Mouse (Mus musculus) heart, embryonic 15.5 days (tissue): ENCODE results near the gene Incenp. TPM values are rescaled to one million over a fixed set of nuclear protein-coding genes. Genes with fewer than 3 reads are reported as not detected.
"Not testable (repeated sequence)": the region's sequence is repeated elsewhere in the genome, so short reads cannot be mapped to it uniquely, and the experiment has no call there.

Experiments
- ATAC-seq: fragments of 200-750 bp; cut with Nextera tagmentation; replicated peaks from 2 replicates; pipeline ENCODE4 v1.8.0; 2017; ENCODE audit warnings: low read depth, moderate TSS enrichment; ENCODE audit not compliant: insufficient number of reproducible peaks, insufficient read depth, low FRiP score
- H3K27ac ChIP-seq: fragments of 300-500 bp; sonication (generic); 2 replicates; pipeline ENCODE4 v1.5.1; 2015; ENCODE audit warnings: mild to moderate bottlenecking, inconsistent platforms
- H3K27me3 ChIP-seq: fragments of 300-500 bp; sonication (generic); 2 replicates; pipeline ENCODE4 v1.6.1; 2015; ENCODE audit warnings: inconsistent platforms
- H3K36me3 ChIP-seq: fragments of 300-500 bp; sonication (generic); 2 replicates; pipeline ENCODE4 v1.6.1; 2015; ENCODE audit warnings: mild to moderate bottlenecking, inconsistent platforms
- H3K4me1 ChIP-seq: fragments of 300-500 bp; sonication (generic); replicated peaks from 2 replicates; pipeline ENCODE4 v1.6.1; 2015; ENCODE audit warnings: inconsistent platforms
- H3K4me2 ChIP-seq: fragments of 300-500 bp; sonication (generic); 2 replicates; pipeline ENCODE4 v1.6.1; 2015; ENCODE audit warnings: inconsistent platforms, mild to moderate bottlenecking, moderate library complexity
- H3K4me3 ChIP-seq: fragments of 300-500 bp; sonication (generic); 2 replicates; pipeline ENCODE4 v1.5.1; 2015; ENCODE audit warnings: mild to moderate bottlenecking, inconsistent platforms
- H3K9ac ChIP-seq: fragments of 300-500 bp; sonication (generic); 2 replicates; pipeline ENCODE4 v1.6.1; 2015; ENCODE audit warnings: mild to moderate bottlenecking, inconsistent platforms
- H3K9me3 ChIP-seq: fragments of 300-500 bp; sonication (generic); replicated peaks from 2 replicates; pipeline ENCODE4 v1.6.1; 2016; ENCODE audit warnings: inconsistent platforms
- WGBS: fragments of 180-500 bp; shearing (Covaris S2); methylation state at CpG from one replicate; pipeline ENCODE4 v1.1.7; 2015; ENCODE audit warnings: mixed read lengths; 5-methylcytosine and 5-hydroxymethylcytosine counted together
- polyA plus RNA-seq: library from polyadenylated mRNA; unstranded; fragments of >200 nt; fragmentation: Nextera tagmentation; extraction: Ambion mirVana; gene quantifications from 2 replicates; pipeline ENCODE4 v1.2.1, GENCODE M21; 2015

Incenp gene
- polyA plus RNA-seq, 1 experiment from 2014 or later = 56.9 TPM

GRCm38 (mm10) chr19:9936579-9936978 lies 37.2 kb upstream of the Incenp start:
- 68% methylated on average over 5 of the region's 5 CpGs for WGBS

GRCm38 (mm10) chr19:9933908-9934307 lies 34.6 kb upstream of the Incenp start:
- ATAC-seq = no peak
- Histone ChIP-seq H3K4me2 (no peak overlapping the region), H3K9ac (no peak overlapping the region), H3K4me1 (peaks cover 9% of the 10 kb centered on the region), H3K36me3 (no peaks in the 10 kb centered on the region), H3K4me3 (no peak overlapping the region), H3K27ac (no peak overlapping the region), H3K9me3 (no peaks in the 10 kb centered on the region), H3K27me3 (no peaks in the 10 kb centered on the region)
- 57% methylated on average over 2 of the region's 2 CpGs for WGBS

More at GRCm38 (mm10) chr19:9936579-9936978, 37.2 kb upstream of the Incenp start:
- H3K4me1 ChIP-seq = peaks cover 7% of the 10 kb centered on the region
- ATAC-seq = no peak
- no peak overlapping the region for H3K27ac ChIP-seq
- no peak overlapping the region for H3K4me3 ChIP-seq
- H3K36me3 ChIP-seq = no peaks in the 10 kb centered on the region
- H3K9me3 ChIP-seq = no peaks in the 10 kb centered on the region
- H3K9ac ChIP-seq = no peak overlapping the region
- H3K27me3 ChIP-seq = no peaks in the 10 kb centered on the region
- no peak overlapping the region for H3K4me2 ChIP-seq

- ATAC-seq = peak; percentile 43; the same call in 1 of the 2 replicates
- not testable (repeated sequence) for H3K4me1 ChIP-seq, H3K4me3 ChIP-seq, H3K27me3 ChIP-seq, H3K4me2 ChIP-seq, H3K36me3 ChIP-seq, H3K9me3 ChIP-seq, H3K9ac ChIP-seq
- H3K27ac ChIP-seq = peak overlapping the region; percentile 34; the same call in 1 of the 2 replicates
- 39% methylated on average over 2 of the region's 2 CpGs for WGBS
These were observed 31.8 kb upstream of the Incenp start for GRCm38 (mm10) chr19:9931167-9931607.

- no peak for ATAC-seq
- H3K4me3 ChIP-seq = no peak overlapping the region
- WGBS = 81% methylated on average over 9 of the region's 9 CpGs
These were observed 28.7 kb upstream of the Incenp start for GRCm38 (mm10) chr19:9928089-9928488.

GRCm38 (mm10) chr19:9924769-9925272 lies 25.5 kb upstream of the Incenp start:
- no peaks in the 10 kb centered on the region for H3K9me3 ChIP-seq
- no peak overlapping the region for H3K27ac ChIP-seq
- no peak overlapping the region for H3K4me2 ChIP-seq
- WGBS = 62% methylated on average over 8 of the region's 8 CpGs
- H3K4me1 ChIP-seq = peaks cover 15% of the 10 kb centered on the region
- H3K36me3 ChIP-seq = no peaks in the 10 kb centered on the region
- H3K9ac ChIP-seq = no peak overlapping the region
- no peak for ATAC-seq
- H3K27me3 ChIP-seq = no peaks in the 10 kb centered on the region
- no peak overlapping the region for H3K4me3 ChIP-seq

More at GRCm38 (mm10) chr19:9928089-9928488, 28.7 kb upstream of the Incenp start:
- Histone ChIP-seq H3K4me1 (peaks cover 8% of the 10 kb centered on the region), H3K36me3 (no peaks in the 10 kb centered on the region), H3K9me3 (no peaks in the 10 kb centered on the region), H3K4me2 (no peak overlapping the region), H3K27ac (no peak overlapping the region), H3K27me3 (no peaks in the 10 kb centered on the region), H3K9ac (no peak overlapping the region)

- ATAC-seq = no peak
- Histone ChIP-seq H3K27me3 (no peaks in the 10 kb centered on the region), H3K4me1 (peaks cover 15% of the 10 kb centered on the region), H3K4me2 (no peak overlapping the region), H3K27ac (no peak overlapping the region), H3K9ac (no peak overlapping the region), H3K9me3 (no peaks in the 10 kb centered on the region), H3K4me3 (no peak overlapping the region), H3K36me3 (no peaks in the 10 kb centered on the region)
- WGBS = 56% methylated on average over 13 of the region's 13 CpGs
These were observed 24.9 kb upstream of the Incenp start for GRCm38 (mm10) chr19:9924034-9924768.

GRCm38 (mm10) chr19:9923048-9923447 lies 23.7 kb upstream of the Incenp start:
- Histone ChIP-seq H3K9ac (no peak overlapping the region), H3K27ac (no peak overlapping the region), H3K4me3 (no peak overlapping the region), H3K27me3 (no peaks in the 10 kb centered on the region), H3K4me2 (no peak overlapping the region), H3K4me1 (peaks cover 15% of the 10 kb centered on the region), H3K9me3 (no peaks in the 10 kb centered on the region), H3K36me3 (no peaks in the 10 kb centered on the region)
- ATAC-seq = no peak

- no peak overlapping the region for H3K9ac ChIP-seq
- H3K27ac ChIP-seq = no peak overlapping the region
- 41% methylated on average over 2 of the region's 2 CpGs for WGBS
- peaks cover 15% of the 10 kb centered on the region for H3K4me1 ChIP-seq
- no peak overlapping the region for H3K4me3 ChIP-seq
- no peaks in the 10 kb centered on the region for H3K36me3 ChIP-seq
- no peaks in the 10 kb centered on the region for H3K27me3 ChIP-seq
- H3K9me3 ChIP-seq = no peaks in the 10 kb centered on the region
- ATAC-seq = no peak
- no peak overlapping the region for H3K4me2 ChIP-seq
These were observed 22.9 kb upstream of the Incenp start for GRCm38 (mm10) chr19:9922228-9922627.

- no peaks in the 10 kb centered on the region for H3K36me3 ChIP-seq
- no peak overlapping the region for H3K27ac ChIP-seq
- no peak overlapping the region for H3K4me3 ChIP-seq
- 53% methylated on average over 13 of the region's 13 CpGs for WGBS
- no peaks in the 10 kb centered on the region for H3K27me3 ChIP-seq
- H3K4me2 ChIP-seq = no peak overlapping the region
- no peak overlapping the region for H3K9ac ChIP-seq
- H3K9me3 ChIP-seq = no peaks in the 10 kb centered on the region
- ATAC-seq = peak; percentile 31; the same call in 1 of the 2 replicates
- peaks cover 15% of the 10 kb centered on the region for H3K4me1 ChIP-seq
These were observed 21.8 kb upstream of the Incenp start for GRCm38 (mm10) chr19:9920835-9921784.

- Histone ChIP-seq H3K27me3 (no peaks in the 10 kb centered on the region), H3K36me3 (no peaks in the 10 kb centered on the region), H3K4me1 (peaks cover 12% of the 10 kb centered on the region), H3K9ac (no peak overlapping the region), H3K9me3 (no peaks in the 10 kb centered on the region), H3K4me2 (no peak overlapping the region), H3K4me3 (no peak overlapping the region), H3K27ac (no peak overlapping the region)
- no peak for ATAC-seq
- 53% methylated on average over 9 of the region's 9 CpGs for WGBS
These were observed 19.0 kb upstream of the Incenp start for GRCm38 (mm10) chr19:9918176-9918861.

GRCm38 (mm10) chr19:9917727-9918126 lies 18.4 kb upstream of the Incenp start:
- H3K9me3 ChIP-seq = no peaks in the 10 kb centered on the region

More at GRCm38 (mm10) chr19:9917727-9918126, 18.4 kb upstream of the Incenp start:
- Histone ChIP-seq H3K4me2 (no peak overlapping the region), H3K27me3 (no peaks in the 10 kb centered on the region), H3K4me1 (peaks cover 12% of the 10 kb centered on the region), H3K4me3 (no peak overlapping the region), H3K36me3 (no peaks in the 10 kb centered on the region), H3K9ac (no peak overlapping the region), H3K27ac (no peak overlapping the region)
- 61% methylated on average over 3 of the region's 4 CpGs for WGBS
- no peak for ATAC-seq
